Mouse (Mus musculus) urinary bladder, postnatal 14 days (tissue): ENCODE measurements around the gene Clstn2.

Experiments used
- DNase-seq: peaks from one replicate; pipeline ENCODE4 v3.0.0; 2021; ENCODE audit warnings: low spot score

The Clstn2 gene

GRCm38 (mm10) chr9:97773911-97774310 is 259.1 kb downstream of the Clstn2 start:
- DNase-seq: no peak

- DNase-seq: no peak
Measured at GRCm38 (mm10) chr9:97772431-97772830, 260.6 kb downstream of the Clstn2 start.

- DNase-seq: no peak
Measured at GRCm38 (mm10) chr9:97769331-97769730, 263.6 kb downstream of the Clstn2 start.

GRCm38 (mm10) chr9:97765251-97765767 is 267.7 kb downstream of the Clstn2 start:
- no peak for DNase-seq

- no peak for DNase-seq
Measured at GRCm38 (mm10) chr9:97763048-97763447, 269.9 kb downstream of the Clstn2 start.

DNA sequence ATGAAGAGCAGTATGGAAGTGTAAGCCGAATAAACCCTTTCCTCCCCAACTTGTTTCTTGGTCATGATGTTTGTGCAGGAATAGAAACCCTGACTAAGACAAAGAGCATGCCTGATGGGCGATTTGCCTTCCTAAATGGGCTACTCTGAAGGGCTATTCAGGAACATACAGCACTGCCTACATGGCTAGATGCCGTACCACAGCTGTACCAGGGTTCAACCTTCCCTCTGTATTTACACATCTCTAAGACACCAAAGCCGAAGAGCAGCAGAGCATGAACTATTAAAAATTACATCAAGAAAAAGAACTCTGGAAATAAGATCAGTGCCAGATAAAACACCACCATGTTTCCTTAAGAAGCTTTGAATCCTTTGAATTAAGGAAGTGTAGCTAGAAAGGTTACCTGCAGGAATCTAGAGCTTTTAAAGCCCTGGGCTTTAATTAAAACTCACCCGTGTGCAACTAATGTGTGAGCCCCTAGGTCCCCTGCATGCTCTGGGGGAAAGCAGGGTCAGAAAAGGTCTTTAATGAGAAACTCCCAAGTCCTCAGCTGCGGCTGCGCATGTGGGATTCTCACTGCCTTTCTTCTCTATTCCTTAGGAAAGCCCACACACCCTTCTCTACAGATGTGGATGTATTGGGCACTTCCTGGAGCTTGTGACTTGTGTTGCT is 277.2 kb downstream of the Clstn2 start:
- DNase-seq: no peak

GRCm38 (mm10) chr9:97753715-97754114 is 279.3 kb downstream of the Clstn2 start:
- no peak for DNase-seq

GRCm38 (mm10) chr9:97746574-97746973 is 286.4 kb downstream of the Clstn2 start:
- no peak for DNase-seq

DNA sequence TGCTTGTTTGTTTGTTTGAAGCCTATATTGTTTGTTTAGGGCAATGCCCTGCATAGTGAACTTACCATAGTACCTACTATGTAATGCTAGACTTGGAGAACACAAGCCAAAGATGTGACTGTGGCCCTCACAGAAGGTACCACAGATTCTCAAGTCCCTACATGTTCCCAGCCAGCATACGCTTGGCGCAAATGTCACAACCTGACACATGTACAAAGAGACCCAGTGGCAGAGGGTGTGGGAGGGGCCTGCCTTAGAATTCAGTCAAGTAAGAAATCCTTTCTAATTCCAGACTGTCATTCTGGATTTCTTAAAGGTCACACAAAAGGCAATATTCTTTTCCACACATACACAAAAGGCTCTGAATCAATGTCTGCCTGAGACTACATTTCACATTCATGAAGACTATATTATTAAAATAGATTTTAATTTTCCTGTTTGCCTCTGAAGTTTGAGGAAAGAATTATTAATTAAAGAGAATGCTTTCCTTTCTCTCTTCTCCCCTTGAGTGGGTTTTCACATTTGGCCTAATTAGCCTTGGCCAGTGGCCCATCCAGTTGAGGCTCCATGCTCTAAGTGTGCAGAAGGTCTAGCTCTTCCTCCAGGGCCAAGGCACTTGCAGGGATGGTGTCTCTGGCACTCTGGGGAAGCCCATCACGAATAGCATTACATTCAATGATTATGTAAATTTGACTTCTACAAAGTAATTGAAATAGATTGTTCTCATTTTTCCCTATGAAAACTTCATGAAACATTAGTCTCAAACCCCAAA is 305.1 kb downstream of the Clstn2 start:
- DNase-seq: no peak

GRCm38 (mm10) chr9:97717728-97718127 is 315.3 kb downstream of the Clstn2 start:
- no peak for DNase-seq

DNA sequence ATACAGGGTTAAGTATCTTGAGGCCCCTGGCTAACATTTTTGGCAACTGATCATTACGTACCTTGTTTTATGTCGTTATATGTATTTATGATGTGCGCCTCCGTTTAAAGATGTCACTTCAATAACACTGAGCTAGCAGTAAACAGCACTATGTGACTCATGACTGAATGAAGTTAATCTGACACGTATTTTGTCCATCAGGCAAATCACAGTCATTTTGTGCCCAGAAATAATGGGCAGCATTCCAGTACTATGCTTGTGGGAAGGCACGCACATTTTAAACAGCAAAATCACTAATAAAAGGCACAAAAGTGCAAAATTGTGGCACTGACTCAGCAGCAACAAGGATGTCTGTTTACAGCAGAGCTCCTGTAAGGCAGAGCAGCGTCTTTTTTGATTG is 316.0 kb downstream of the Clstn2 start:
- no peak for DNase-seq

GRCm38 (mm10) chr9:97712888-97713287 is 320.1 kb downstream of the Clstn2 start:
- DNase-seq: no peak

DNA sequence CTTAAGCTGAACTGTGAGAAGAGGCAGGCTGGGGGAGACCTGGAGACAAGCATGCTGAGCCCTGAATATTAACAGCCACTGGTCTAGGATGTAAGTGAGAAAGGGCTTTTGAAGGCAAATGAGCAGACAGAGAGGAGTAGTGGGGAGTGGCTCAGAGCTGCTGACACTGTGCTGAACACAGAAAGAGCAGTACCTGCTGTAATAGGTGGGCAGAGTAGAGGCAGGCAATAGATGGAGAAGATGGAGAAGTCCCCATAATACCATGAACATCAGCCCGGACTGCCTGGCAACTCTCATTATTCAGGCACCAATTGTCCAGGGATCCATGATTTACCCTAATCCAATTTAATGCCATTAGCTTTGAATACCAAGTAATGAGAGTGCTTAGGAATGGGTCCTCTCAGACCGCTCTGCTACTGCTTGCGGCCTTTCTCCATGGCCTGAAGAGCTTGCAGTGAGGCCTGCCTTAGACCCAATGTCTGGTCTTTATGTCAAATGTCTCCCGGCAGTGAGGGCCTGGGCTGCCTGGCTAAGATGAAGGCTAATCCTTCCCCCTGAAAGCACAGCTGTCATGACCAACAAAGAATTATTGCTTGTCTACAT is 329.0 kb downstream of the Clstn2 start:
- DNase-seq: no peak

DNA sequence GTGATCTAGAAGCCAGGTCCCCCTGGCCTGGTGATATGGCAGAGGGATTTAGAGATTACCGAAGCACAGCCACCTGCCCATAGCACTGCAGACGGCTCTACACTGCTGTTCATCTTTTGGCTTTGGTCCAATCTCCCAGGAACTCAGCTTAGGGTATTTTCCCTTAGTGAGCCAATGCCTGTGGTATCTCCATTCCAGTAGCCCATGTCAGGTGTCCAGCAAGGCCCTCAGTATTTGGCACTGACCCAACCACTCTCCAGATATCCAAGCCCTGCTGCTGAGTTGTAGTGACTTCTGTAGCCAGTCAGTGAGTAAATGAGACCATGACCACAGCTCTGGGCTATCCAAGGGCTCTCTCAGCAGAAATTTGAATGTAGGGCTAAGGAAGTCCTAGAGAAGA is 330.0 kb downstream of the Clstn2 start:
- no peak for DNase-seq

- no peak for DNase-seq
Measured at GRCm38 (mm10) chr9:97699983-97700382, 333.0 kb downstream of the Clstn2 start.

DNA sequence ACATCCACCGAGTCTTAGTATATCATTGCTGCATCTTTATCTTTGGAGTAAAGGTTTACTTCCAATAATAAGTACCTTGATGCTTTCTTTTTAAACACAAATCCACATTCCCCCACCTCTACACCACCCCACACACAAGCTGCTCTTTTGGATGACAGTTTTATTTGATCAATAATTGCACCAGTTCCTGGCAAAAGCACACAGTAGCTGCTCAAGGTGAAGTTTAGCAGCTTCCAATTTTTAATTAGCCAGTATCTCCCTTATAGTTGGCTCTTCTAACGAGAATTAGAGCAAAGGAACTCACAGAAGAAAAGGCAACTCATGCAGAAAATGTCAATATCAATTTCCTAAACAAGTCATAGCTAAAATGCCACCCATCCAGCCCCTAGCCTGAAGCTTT is 334.0 kb downstream of the Clstn2 start:
- no peak for DNase-seq

- no peak for DNase-seq
Measured at GRCm38 (mm10) chr9:97698071-97698470, 334.9 kb downstream of the Clstn2 start.

GRCm38 (mm10) chr9:97696655-97697235 is 336.2 kb downstream of the Clstn2 start:
- no peak for DNase-seq

DNA sequence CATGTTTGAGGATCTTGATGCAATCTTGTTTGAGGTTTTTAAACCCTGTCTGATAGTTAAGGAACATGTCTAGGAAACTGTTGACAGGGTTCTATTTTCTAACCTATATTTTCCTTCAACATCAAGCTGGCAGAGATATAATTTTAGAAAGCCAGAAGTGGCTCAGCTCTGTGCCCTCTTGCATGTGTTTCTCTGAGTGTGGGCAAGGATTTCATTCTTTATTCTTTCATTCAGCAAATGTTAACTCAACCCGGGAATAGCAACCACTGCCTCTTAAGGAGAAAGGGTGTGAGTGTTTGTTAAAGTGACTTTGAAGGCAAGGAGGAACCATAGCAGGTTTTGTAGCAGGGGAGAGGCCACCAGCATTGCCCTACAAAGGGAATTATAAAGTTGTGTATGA is 337.7 kb downstream of the Clstn2 start:
- no peak for DNase-seq

- DNase-seq: no peak
Measured at GRCm38 (mm10) chr9:97686826-97687425, 346.1 kb downstream of the Clstn2 start.

DNA sequence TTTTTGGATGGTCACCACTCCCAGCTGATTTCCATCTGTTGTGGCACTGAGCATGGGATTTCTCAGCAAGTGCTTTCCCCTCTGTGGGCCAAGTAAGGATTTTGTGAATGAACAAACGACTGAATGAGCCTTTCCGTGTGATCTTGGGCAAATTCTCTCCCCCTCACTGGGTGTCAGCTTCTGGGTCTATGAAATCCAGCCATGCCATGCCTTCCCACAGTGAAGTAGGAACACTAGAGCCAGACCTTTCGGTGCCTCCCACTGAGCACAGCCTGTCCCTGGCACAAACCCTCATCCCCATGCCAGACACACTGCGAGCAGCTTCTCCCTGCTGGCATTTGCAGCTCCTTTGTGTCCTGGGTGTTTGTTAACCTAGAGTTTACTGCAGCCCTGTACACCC is 347.3 kb downstream of the Clstn2 start:
- DNase-seq: no peak

GRCm38 (mm10) chr9:97679878-97680277 is 353.1 kb downstream of the Clstn2 start:
- no peak for DNase-seq
